Mouse (Mus musculus): ENCODE results near the gene Unc79.

- no peak for TF ChIP-seq CTCF (IDR thresholded peaks at IDR 0.05)
- no peak for TF ChIP-seq EP300 (IDR thresholded peaks at IDR 0.05)
These were observed 215.7 kb downstream of the Unc79 start for GRCm38 (mm10) chr12:103164101-103165030.
